In genomic region chr8:120607460-120607859, GRCm38 (mm10) we compare ENCODE assay signal across 9 mouse cellular contexts. TPM values are rescaled to one million over a fixed set of nuclear protein-coding genes. Genes with fewer than 3 reads are reported as not detected.
DNase-seq lines count a peak whose midpoint lies in the region; ATAC-seq and TF ChIP-seq lines count a peak whose summit lies in the region.
"Had no signal": no experiment of that assay in that cellular context is flagged by ENCODE, and none has a peak within 500 bp of the region (broad histone marks: within the 10 kb centered on the region; RNA-seq: fewer than 3 reads in every experiment).

No protein-coding gene starts in this region.

- WGBS in kidney, embryonic 14.5 days, result 83% methylated on average over 9 of the region's 9 CpGs
- 69% methylated on average over 9 of the region's 9 CpGs for WGBS in liver, postnatal 0 days (ENCODE audit: insufficient replicate concordance)

- DNase-seq in kidney, adult 8-10 months, result no peak
- no peak for DNase-seq in MEL (ENCODE audit: low read depth, low spot score)
- no peak for DNase-seq in liver, postnatal 0 days
- DNase-seq in cerebellum, adult 9-10 months, result no peak
- no peak for DNase-seq in cerebellum, postnatal 4 days (ENCODE audit: low spot score in 2 of 2)

- no peak overlapping the region for H3K27ac ChIP-seq in kidney, embryonic 14.5 days (ENCODE audit: low read depth, low read length)
- H3K27ac ChIP-seq in MEL (ENCODE audit: control insufficient read depth, low read depth, low read length), result no peak overlapping the region
- H3K27ac ChIP-seq in liver, postnatal 0 days (ENCODE audit: low read depth), result no peak overlapping the region
- H3K27ac ChIP-seq: hindbrain, embryonic 15.5 days; limb, embryonic 10.5 days had no signal

- no peaks in the 10 kb centered on the region for H3K36me3 ChIP-seq in kidney, embryonic 14.5 days (ENCODE audit: control insufficient read depth, insufficient read depth, low read length)
- peaks cover 0 to 3% of the 10 kb centered on the region in 2 experiments; a peak in 1 of 4 replicates for H3K36me3 ChIP-seq in MEL (ENCODE audit: control insufficient read depth in 1 of 2, insufficient read depth in 2 of 2, low read length in 2 of 2)
- H3K36me3 ChIP-seq in liver, postnatal 0 days (replicated peaks; ENCODE audit: insufficient read depth, low read length), result no peaks in the 10 kb centered on the region
- H3K36me3 ChIP-seq: hindbrain, embryonic 15.5 days; limb, embryonic 10.5 days had no signal

- no peaks in the 10 kb centered on the region for H3K4me1 ChIP-seq in kidney, embryonic 14.5 days (ENCODE audit: control insufficient read depth, insufficient read depth, low read length)
- peaks cover 2 to 3% of the 10 kb centered on the region in 2 experiments; a peak in 2 of 4 replicates for H3K4me1 ChIP-seq in MEL (ENCODE audit: control insufficient read depth in 1 of 2, insufficient read depth in 2 of 2, low read length in 2 of 2)
- H3K4me1 ChIP-seq in liver, postnatal 0 days (ENCODE audit: insufficient read depth), result no peaks in the 10 kb centered on the region

- 0 out of 2 replicates have a peak, but pooled peaks have one; percentile 39 for ATAC-seq in kidney, embryonic 14.5 days (ENCODE audit: low FRiP score, low TSS enrichment)
- peak; percentile 42 for ATAC-seq in common myeloid progenitor, adult 5-6 weeks (replicated peaks; ENCODE audit: low read depth, poor library complexity, severe bottlenecking)
- 0 out of 2 replicates have a peak, but pooled peaks have one; percentile 7 for ATAC-seq in liver, postnatal 0 days

- no peak overlapping the region for H3K9ac ChIP-seq in kidney, embryonic 14.5 days (ENCODE audit: low read depth, low read length)
- peak overlapping the region; percentile 40 for H3K9ac ChIP-seq in MEL (ENCODE audit: control insufficient read depth, low read depth, low read length, poor library complexity, severe bottlenecking)
- no peak overlapping the region for H3K9ac ChIP-seq in liver, postnatal 0 days (replicated peaks)
- H3K9ac ChIP-seq: hindbrain, embryonic 15.5 days had no signal

- no peak for TF ChIP-seq POLR2A in MEL (IDR thresholded peaks at IDR 0.05; ENCODE audit: control insufficient read depth in 1 of 2, insufficient read depth in 1 of 2, low read depth in 1 of 2, low read length in 2 of 2, poor library complexity in 1 of 2)

- no peaks in the 10 kb centered on the region for H3K9me3 ChIP-seq in kidney, embryonic 14.5 days (ENCODE audit: control insufficient read depth, low read length)
- H3K9me3 ChIP-seq in MEL (replicated peaks; ENCODE audit: insufficient read depth, low read length), result no peaks in the 10 kb centered on the region
- no peaks in the 10 kb centered on the region for H3K9me3 ChIP-seq in liver, postnatal 0 days (ENCODE audit: low read length)
- H3K9me3 ChIP-seq: hindbrain, embryonic 15.5 days; limb, embryonic 10.5 days had no signal

- no peak overlapping the region for H3K4me2 ChIP-seq in kidney, embryonic 14.5 days (replicated peaks; ENCODE audit: low read depth, low read length)
- H3K4me2 ChIP-seq in liver, postnatal 0 days (ENCODE audit: low read depth, low read length), result peak overlapping the region; percentile 42
- H3K4me2 ChIP-seq: hindbrain, embryonic 15.5 days had no signal

- H3K79me2 ChIP-seq in MEL (ENCODE audit: control insufficient read depth, insufficient read depth, low read length, poor library complexity), result no peaks in the 10 kb centered on the region

- no peak overlapping the region for H3K4me3 ChIP-seq in kidney, embryonic 14.5 days (ENCODE audit: low read length)
- H3K4me3 ChIP-seq in MEL (ENCODE audit: control insufficient read depth in 1 of 2, insufficient read depth in 1 of 2, low read depth in 2 of 2, low read length in 2 of 2), result peak overlapping the region; percentile 43 to 84
- no peak overlapping the region for H3K4me3 ChIP-seq in liver, postnatal 0 days (ENCODE audit: low read depth, low read length)
- H3K4me3 ChIP-seq: hindbrain, embryonic 15.5 days; limb, embryonic 10.5 days had no signal

- TF ChIP-seq EP300 in MEL (IDR thresholded peaks at IDR 0.05; ENCODE audit: low read depth in 1 of 2, low read length in 2 of 2), result no peak
- no peak for TF ChIP-seq EP300 in liver, postnatal 0 days (IDR thresholded peaks at IDR 0.05; ENCODE audit: low read depth)

- TF ChIP-seq CTCF in MEL (IDR thresholded peaks at IDR 0.05 in 2 of 3, conservative IDR thresholded peaks at IDR 0.05 in 1 of 3; ENCODE audit: control insufficient read depth in 1 of 3, insufficient read depth in 1 of 3, low read depth in 2 of 3, low read length in 3 of 3, poor library complexity in 1 of 3, severe bottlenecking in 1 of 3), result no peak
- TF ChIP-seq CTCF in liver, postnatal 0 days (IDR thresholded peaks at IDR 0.05; ENCODE audit: low read depth), result no peak

- no peak for TF ChIP-seq RAD21 in MEL (IDR thresholded peaks at IDR 0.05; ENCODE audit: low read depth, low read length)

- no peaks in the 10 kb centered on the region for H3K27me3 ChIP-seq in kidney, embryonic 14.5 days (ENCODE audit: control insufficient read depth, insufficient read depth, low read length)
- H3K27me3 ChIP-seq in MEL (ENCODE audit: control insufficient read depth in 1 of 2, insufficient read depth in 2 of 2, low read length in 2 of 2), result no peaks in the 10 kb centered on the region
- H3K27me3 ChIP-seq in liver, postnatal 0 days (ENCODE audit: insufficient read depth, low read length), result no peaks in the 10 kb centered on the region
- H3K27me3 ChIP-seq: hindbrain, embryonic 15.5 days had no signal

TF ChIP-seq in MEL, 35 proteins besides CTCF, POLR2A, EP300 and RAD21:
- TF ChIP-seq BHLHE40 (IDR thresholded peaks at IDR 0.05; ENCODE audit: borderline replicate concordance, low read depth, low read length) (no peak), TBP (IDR thresholded peaks at IDR 0.05; ENCODE audit: low read depth, low read length) (no peak), MAZ (IDR thresholded peaks at IDR 0.05; ENCODE audit: low read depth, low read length) (no peak), MAFK (IDR thresholded peaks at IDR 0.05; ENCODE audit: borderline replicate concordance, low read depth, low read length) (no peak), ZNF384 (IDR thresholded peaks at IDR 0.05; ENCODE audit: low read depth, low read length) (no peak), USF1 (IDR thresholded peaks at IDR 0.05; ENCODE audit: low read depth, low read length) (no peak)

RNA-seq across cellular contexts. Expression of gene Gins2, which starts 18.4 kb away (rescaled TPM):
- 118 and 145 TPM in 2 replicates for polyA plus RNA-seq in kidney, embryonic 14.5 days (2014; fragmentation: Nextera tagmentation; extraction: Ambion mirVana)
- 46.1 and 49.3 TPM in 2 replicates for total RNA-seq in MEL (2012; rRNA removed)
- polyA plus RNA-seq in MEL (2012; ENCODE audit: insufficient read depth in 1 of 2, insufficient read length in 2 of 2, low read depth in 1 of 2, low replicate concordance in 2 of 2, missing spikeins in 1 of 2), result 100 to 1,000 TPM in 1 of 2 experiments, 10 to 100 TPM in 1; 39.6 to 150 TPM
- 22.9 and 48.0 TPM in 2 replicates for total RNA-seq in common myeloid progenitor, adult 5-6 weeks (2017)
- polyA plus RNA-seq in liver, postnatal 0 days (2015; fragmentation: Nextera tagmentation; extraction: Ambion mirVana), result 18.6 and 20.3 TPM in 2 replicates

RNA-seq across cellular contexts. Expression of gene 1190005I06Rik, which starts 40.0 kb away (rescaled TPM):
- 2.0 and 2.6 TPM in 2 replicates for polyA plus RNA-seq in kidney, embryonic 14.5 days (2014; fragmentation: Nextera tagmentation; extraction: Ambion mirVana)
- 2.0 and 2.3 TPM in 2 replicates for total RNA-seq in MEL (2012; rRNA removed)
- 1 to 10 TPM in 1 of 2 experiments, not detected in 1; 2.1 TPM for polyA plus RNA-seq in MEL (2012; ENCODE audit: insufficient read depth in 1 of 2, insufficient read length in 2 of 2, low read depth in 1 of 2, low replicate concordance in 2 of 2, missing spikeins in 1 of 2)
- total RNA-seq in common myeloid progenitor, adult 5-6 weeks (2017), result 1.2 TPM in 1 of 2 replicates, not detected in the other
- 4.8 and 5.0 TPM in 2 replicates for polyA plus RNA-seq in liver, postnatal 0 days (2015; fragmentation: Nextera tagmentation; extraction: Ambion mirVana)

Comparison
In these comparisons a context has a peak if more than half of its experiments do, and no peak if none do; other contexts are left out.
1. H3K4me3 ChIP-seq: peak in MEL (2 of 2); none in kidney, embryonic 14.5 days (single experiment) and liver, postnatal 0 days (single experiment).
2. Peak in every context shown above with its lines, with median percentiles within 50 percentile points of each other: ATAC-seq.